Mouse (Mus musculus) hindbrain, embryonic 12.5 days (tissue): ENCODE data around the gene Dnajb2. TPM values are rescaled to one million over a fixed set of nuclear protein-coding genes. Genes with fewer than 3 reads are reported as not detected.

ENCODE experiments used
- ATAC-seq: fragments of 200-750 bp; cut with Nextera tagmentation; 2 replicates; pipeline ENCODE4 v1.8.0; 2017; ENCODE audit warnings: moderate TSS enrichment; ENCODE audit not compliant: low FRiP score
- H3K27ac ChIP-seq: fragments of 300-500 bp; sonication (generic); 2 replicates; pipeline ENCODE4 v1.5.1; 2016; ENCODE audit warnings: mild to moderate bottlenecking
- H3K27me3 ChIP-seq: fragments of 300-500 bp; sonication (generic); 2 replicates; pipeline ENCODE4 v1.6.1; 2016; ENCODE audit warnings: mild to moderate bottlenecking
- H3K36me3 ChIP-seq: fragments of 300-500 bp; sonication (generic); 2 replicates; pipeline ENCODE4 v1.6.1; 2016; ENCODE audit warnings: mild to moderate bottlenecking
- H3K4me1 ChIP-seq: fragments of 300-500 bp; sonication (generic); 2 replicates; pipeline ENCODE4 v1.6.1; 2016
- H3K4me2 ChIP-seq: fragments of 300-500 bp; sonication (generic); replicated peaks from 2 replicates; pipeline ENCODE4 v1.6.1; 2016; ENCODE audit warnings: mild to moderate bottlenecking
- H3K4me3 ChIP-seq: fragments of 300-500 bp; sonication (generic); 2 replicates; pipeline ENCODE4 v1.5.1; 2016; ENCODE audit warnings: mild to moderate bottlenecking
- H3K9ac ChIP-seq: fragments of 300-500 bp; sonication (generic); 2 replicates; pipeline ENCODE4 v1.6.1; 2016; ENCODE audit warnings: mild to moderate bottlenecking, moderate library complexity
- H3K9me3 ChIP-seq: fragments of 300-500 bp; sonication (generic); replicated peaks from 2 replicates; pipeline ENCODE4 v1.6.1; 2016; ENCODE audit warnings: mild to moderate bottlenecking
- WGBS: fragments of 180-500 bp; shearing (Covaris S2); methylation state at CpG from one replicate; pipeline ENCODE4 v1.1.7; 2016; 5-methylcytosine and 5-hydroxymethylcytosine counted together
- polyA plus RNA-seq: library from polyadenylated mRNA; unstranded; fragments of >200 nt; fragmentation: Nextera tagmentation; extraction: Ambion mirVana; gene quantifications from 2 replicates; pipeline ENCODE4 v1.2.1, GENCODE M21; 2016

Dnajb2 gene
- polyA plus RNA-seq, 1 experiment from 2014 or later = 54.6 TPM

GRCm38 (mm10) chr1:75261278-75261677, 25.1 kb downstream of the Dnajb2 start:
- no peak overlapping the region for H3K4me3 ChIP-seq
- H3K36me3 ChIP-seq = no peaks in the 10 kb centered on the region
- H3K27me3 ChIP-seq = peaks cover 70% of the 10 kb centered on the region
- peaks cover 13% of the 10 kb centered on the region for H3K4me1 ChIP-seq
- H3K4me2 ChIP-seq = no peak overlapping the region
- H3K27ac ChIP-seq = no peak overlapping the region
- ATAC-seq = no peak
- no peaks in the 10 kb centered on the region for H3K9me3 ChIP-seq
- H3K9ac ChIP-seq = no peak overlapping the region

GRCm38 (mm10) chr1:75262969-75263951, 27.1 kb downstream of the Dnajb2 start:
- WGBS = 2% methylated on average over 40 of the region's 40 CpGs

GRCm38 (mm10) chr1:75264091-75264880, 28.1 kb downstream of the Dnajb2 start, which contains the start of gene Ptprn:
TSS of gene Ptprn (minus strand) at chr1:75264502.
- peak within 1 kb of the TSS; percentile 48 for H3K4me3 ChIP-seq
- H3K27me3 ChIP-seq = peaks cover 73% of the 10 kb centered on the region
- H3K4me2 ChIP-seq = peak within 1 kb of the TSS; percentile 65
- no peaks in the 10 kb centered on the region for H3K9me3 ChIP-seq
- ATAC-seq = peak; percentile 74
- H3K27ac ChIP-seq = no peak within 1 kb of the TSS
- WGBS = 12% methylated on average over 32 of the region's 32 CpGs
- no peaks in the 10 kb centered on the region for H3K36me3 ChIP-seq
- H3K4me1 ChIP-seq = peaks cover 13% of the 10 kb centered on the region
- peak within 1 kb of the TSS; percentile 60 for H3K9ac ChIP-seq

More at GRCm38 (mm10) chr1:75262969-75263951, 27.1 kb downstream of the Dnajb2 start:
- H3K36me3 ChIP-seq = no peaks in the 10 kb centered on the region
- peak overlapping the region; percentile 48 for H3K4me3 ChIP-seq
- H3K27ac ChIP-seq = no peak overlapping the region
- H3K27me3 ChIP-seq = peaks cover 69% of the 10 kb centered on the region
- ATAC-seq = peak; percentile 74
- H3K4me1 ChIP-seq = peaks cover 13% of the 10 kb centered on the region
- H3K4me2 ChIP-seq = peak overlapping the region; percentile 65
- no peaks in the 10 kb centered on the region for H3K9me3 ChIP-seq
- H3K9ac ChIP-seq = peak overlapping the region; percentile 60

GRCm38 (mm10) chr1:75277195-75278188, 41.3 kb downstream of the Dnajb2 start:
- peak; percentile 52; the same call in 1 of the 2 replicates for ATAC-seq
- peak overlapping the region; percentile 50 for H3K4me2 ChIP-seq
- H3K36me3 ChIP-seq = no peaks in the 10 kb centered on the region
- WGBS = 4% methylated on average over 23 of the region's 23 CpGs
- H3K27ac ChIP-seq = no peak overlapping the region
- H3K9me3 ChIP-seq = no peaks in the 10 kb centered on the region
- peak overlapping the region; percentile 53 for H3K9ac ChIP-seq
- H3K4me3 ChIP-seq = peak overlapping the region; percentile 37
- peaks cover 46% of the 10 kb centered on the region for H3K27me3 ChIP-seq
- 0 out of 2 replicates have a peak, but pooled peaks cover 3% of the 10 kb centered on the region for H3K4me1 ChIP-seq

- Histone ChIP-seq H3K4me2 (peak within 1 kb of the TSS; percentile 50), H3K27ac (no peak within 1 kb of the TSS), H3K36me3 (no peaks in the 10 kb centered on the region), H3K9ac (peak within 1 kb of the TSS; percentile 53), H3K9me3 (no peaks in the 10 kb centered on the region), H3K27me3 (peaks cover 43% of the 10 kb centered on the region), H3K4me1 (0 out of 2 replicates have a peak, but pooled peaks cover 3% of the 10 kb centered on the region), H3K4me3 (peak within 1 kb of the TSS; percentile 37)
- WGBS = 4% methylated on average over 13 of the region's 13 CpGs
- ATAC-seq = 0 out of 2 replicates have a peak, but pooled peaks have one; percentile 19
Observed at GRCm38 (mm10) chr1:75278228-75278627, 42.0 kb downstream of the Dnajb2 start, which contains the start of gene Resp18. TSS of gene Resp18 (minus strand) at chr1:75278415.

GRCm38 (mm10) chr1:75283017-75283416, 46.8 kb downstream of the Dnajb2 start:
- H3K36me3 ChIP-seq = no peaks in the 10 kb centered on the region
- no peak for ATAC-seq
- H3K4me3 ChIP-seq = no peak overlapping the region
- H3K4me2 ChIP-seq = no peak overlapping the region
- H3K9ac ChIP-seq = no peak overlapping the region
- H3K9me3 ChIP-seq = no peaks in the 10 kb centered on the region
- no peak overlapping the region for H3K27ac ChIP-seq
- peaks cover 6% of the 10 kb centered on the region for H3K4me1 ChIP-seq
- 68% methylated on average over 5 of the region's 5 CpGs for WGBS
- peaks cover 12% of the 10 kb centered on the region; the same call in 1 of the 2 replicates for H3K27me3 ChIP-seq

- peaks cover 21% of the 10 kb centered on the region for H3K4me1 ChIP-seq
- H3K4me3 ChIP-seq = no peak overlapping the region
- WGBS = 87% methylated on average over 7 of the region's 7 CpGs
- H3K27ac ChIP-seq = no peak overlapping the region
- ATAC-seq = no peak
- H3K36me3 ChIP-seq = no peaks in the 10 kb centered on the region
- no peaks in the 10 kb centered on the region for H3K9me3 ChIP-seq
- H3K27me3 ChIP-seq = no peaks in the 10 kb centered on the region
- H3K9ac ChIP-seq = no peak overlapping the region
- H3K4me2 ChIP-seq = no peak overlapping the region
Observed at GRCm38 (mm10) chr1:75284911-75285310, 48.7 kb downstream of the Dnajb2 start.

- Histone ChIP-seq H3K9ac (no peak overlapping the region), H3K9me3 (no peaks in the 10 kb centered on the region), H3K27ac (peak overlapping the region; percentile 93), H3K4me2 (peak overlapping the region; percentile 27; the same call in 1 of the 2 replicates), H3K4me3 (no peak overlapping the region), H3K27me3 (no peaks in the 10 kb centered on the region), H3K4me1 (peaks cover 26% of the 10 kb centered on the region), H3K36me3 (no peaks in the 10 kb centered on the region)
- peak; percentile 91 for ATAC-seq
- 5% methylated on average over 7 of the region's 7 CpGs for whole genome bisulfite sequencing
Observed at GRCm38 (mm10) chr1:75289376-75289775, 53.2 kb downstream of the Dnajb2 start.

GRCm38 (mm10) chr1:75289888-75290431, 53.8 kb downstream of the Dnajb2 start:
- Histone ChIP-seq H3K27me3 (no peaks in the 10 kb centered on the region), H3K9me3 (no peaks in the 10 kb centered on the region), H3K4me2 (0 out of 2 replicates have a peak overlapping the region, but pooled peaks have one; percentile 13), H3K4me3 (no peak overlapping the region), H3K9ac (no peak overlapping the region), H3K27ac (peak overlapping the region; percentile 93), H3K4me1 (peaks cover 26% of the 10 kb centered on the region), H3K36me3 (no peaks in the 10 kb centered on the region)
- WGBS = 31% methylated on average over 8 of the region's 8 CpGs
- ATAC-seq = peak; percentile 59

- H3K4me2 ChIP-seq = no peak overlapping the region
- peak; percentile 14; the same call in 1 of the 2 replicates for ATAC-seq
- H3K4me3 ChIP-seq = no peak overlapping the region
- no peaks in the 10 kb centered on the region for H3K36me3 ChIP-seq
- H3K27me3 ChIP-seq = no peaks in the 10 kb centered on the region
- no peaks in the 10 kb centered on the region for H3K9me3 ChIP-seq
- peak overlapping the region; percentile 93 for H3K27ac ChIP-seq
- H3K4me1 ChIP-seq = peaks cover 26% of the 10 kb centered on the region
- no peak overlapping the region for H3K9ac ChIP-seq
Observed at GRCm38 (mm10) chr1:75290582-75290981, 54.4 kb downstream of the Dnajb2 start.

GRCm38 (mm10) chr1:75291321-75291720, 55.1 kb downstream of the Dnajb2 start:
- Histone ChIP-seq H3K9ac (no peak overlapping the region), H3K9me3 (no peaks in the 10 kb centered on the region), H3K4me3 (no peak overlapping the region), H3K36me3 (no peaks in the 10 kb centered on the region), H3K27me3 (no peaks in the 10 kb centered on the region), H3K4me2 (no peak overlapping the region), H3K4me1 (peaks cover 26% of the 10 kb centered on the region), H3K27ac (no peak overlapping the region)
- no peak for ATAC-seq
- 88% methylated on average over 8 of the region's 8 CpGs for WGBS
